ENCODE assay signal across 11 mouse cellular contexts in genomic region chr15:96829941-96830340, GRCm38 (mm10).
DNase-seq lines count a peak whose midpoint lies in the region; ATAC-seq lines count a peak whose summit lies in the region.
"Had no signal": no experiment of that assay in that cellular context is flagged by ENCODE, and none has a peak within 500 bp of the region (broad histone marks: within the 10 kb centered on the region; RNA-seq: fewer than 3 reads in every experiment).

No protein-coding gene starts in this region.

- DNase-seq in heart, adult 18-20 months, result peak; percentile 73 to 77
- no peak for DNase-seq in heart, adult 8-10 months (ENCODE audit: low spot score)
- DNase-seq in 3T3-L1 (ENCODE audit: low read depth, low spot score), result peak; percentile 90
- DNase-seq in adrenal gland, postnatal 25 days, result peak; percentile 82
- peak; percentile 82 for DNase-seq in heart, postnatal 4 days
- no peak for DNase-seq in right cerebral cortex, adult 18-20 months
- DNase-seq in left cerebral cortex, postnatal 36 days (ENCODE audit: low spot score in 2 of 2), result no peak
- DNase-seq: cerebellum, adult 18-20 months; kidney, postnatal 25 days had no signal

- no peak for ATAC-seq in erythroblast, adult 5-6 weeks (replicated peaks; ENCODE audit: low FRiP score, poor library complexity, severe bottlenecking)
- ATAC-seq: CD4-positive, CD25-positive, alpha-beta regulatory T cell, adult 4 months had no signal

- intact Hi-C loops in left cerebral cortex, postnatal 36 days (cut with DNase I), result no loop called here

Comparison
In these comparisons a context has a peak if more than half of its experiments do, and no peak if none do; other contexts are left out.
1. DNase-seq: peak in heart, adult 18-20 months (2 of 2), 3T3-L1 (single experiment), adrenal gland, postnatal 25 days (single experiment) and heart, postnatal 4 days (single experiment); none in heart, adult 8-10 months (single experiment), right cerebral cortex, adult 18-20 months (single experiment) and left cerebral cortex, postnatal 36 days (0 of 2).